Mouse (Mus musculus) testis, adult 2 months (tissue): Measurements from ENCODE around the gene Unc5cl. TPM values are rescaled to one million over a fixed set of nuclear protein-coding genes. Genes with fewer than 3 reads are reported as not detected.

Experiments used
- H3K27ac ChIP-seq: fragments of 200-500 bp; 2 replicates; pipeline ENCODE4 v1.5.1; 2012; ENCODE audit warnings: low read depth, low read length; ENCODE audit not compliant: control insufficient read depth, insufficient read depth
- H3K27me3 ChIP-seq: fragments of 200-500 bp; 2 replicates; pipeline ENCODE4 v1.6.1; 2012; ENCODE audit warnings: mild to moderate bottlenecking, low read length, moderate library complexity; ENCODE audit not compliant: control insufficient read depth, insufficient read depth
- H3K36me3 ChIP-seq: fragments of 200-500 bp; 2 replicates; pipeline ENCODE4 v1.6.1; 2012; ENCODE audit warnings: mild to moderate bottlenecking, low read length; ENCODE audit not compliant: control insufficient read depth, insufficient read depth
- H3K4me1 ChIP-seq: fragments of 200-500 bp; 2 replicates; pipeline ENCODE4 v1.6.1; 2012; ENCODE audit warnings: low read length; ENCODE audit not compliant: control insufficient read depth, insufficient read depth
- H3K4me3 ChIP-seq: fragments of 200-500 bp; 2 replicates; pipeline ENCODE4 v1.5.1; 2012; ENCODE audit warnings: low read depth, mild to moderate bottlenecking, low read length, moderate library complexity, mixed read lengths; ENCODE audit not compliant: control insufficient read depth
- CTCF ChIP-seq: fragments of 200-500 bp; IDR thresholded peaks from 2 replicates; pipeline ENCODE4 v1.5.1; 2012; ENCODE audit warnings: low read depth, mild to moderate bottlenecking, inconsistent platforms, low read length, moderate library complexity; ENCODE audit not compliant: control insufficient read depth, insufficient read depth, insufficient replicate concordance
- POLR2A ChIP-seq: fragments of 200-500 bp; IDR thresholded peaks from 2 replicates; pipeline ENCODE4 v1.6.1; 2012; ENCODE audit warnings: low read depth, mild to moderate bottlenecking, inconsistent platforms, low read length, moderate library complexity; ENCODE audit not compliant: control insufficient read depth
- polyA plus RNA-seq: library from polyadenylated mRNA; depleted of rRNA; stranded (reverse); fragments of >200 nt; gene quantifications from 2 replicates; pipeline ENCODE4 v1.2.3, GENCODE M21; 2012

Gene Unc5cl
- polyA plus RNA-seq, 1 experiment: 0.73 TPM

DNA sequence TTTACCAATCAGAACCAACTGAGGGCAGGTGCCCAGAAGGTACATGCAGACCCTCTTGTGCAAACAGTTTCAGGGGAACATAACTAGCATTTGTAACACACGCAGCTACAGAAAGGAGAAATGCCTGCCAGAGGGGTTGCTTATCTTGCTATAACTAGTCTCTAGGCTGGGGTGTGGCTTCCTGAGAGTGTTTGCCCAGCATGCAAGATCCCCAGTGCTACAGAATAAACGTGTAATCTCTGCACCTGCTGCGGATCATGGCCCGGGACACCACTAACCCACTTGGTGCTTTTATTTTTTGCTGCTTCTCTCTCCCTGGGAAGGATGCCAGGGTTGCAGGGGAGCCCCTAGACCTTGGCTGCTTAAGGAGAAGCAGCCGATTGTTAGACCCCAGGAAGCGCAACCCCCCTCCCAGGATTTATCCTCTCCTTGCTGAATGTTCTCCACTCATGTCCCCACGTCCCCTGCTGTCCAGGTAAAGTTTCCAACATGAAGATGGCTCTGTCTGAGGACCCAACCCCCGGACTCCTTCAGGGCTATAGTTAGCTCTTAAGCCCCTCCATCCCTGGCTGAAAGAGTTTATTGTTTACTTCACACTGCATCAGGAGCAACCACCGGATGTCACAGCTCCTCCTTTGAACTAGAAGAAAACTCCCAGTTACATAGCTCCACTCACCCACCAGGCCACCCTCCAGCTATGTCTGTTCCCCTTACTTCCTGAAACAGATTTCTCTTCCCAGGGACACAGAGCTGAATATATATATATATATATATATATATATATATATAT lies 28.7 kb upstream of the Unc5cl start:
- Histone ChIP-seq H3K36me3 (no peaks in the 10 kb centered on the region), H3K4me1 (peaks cover 5% of the 10 kb centered on the region; the same call in 1 of the 2 replicates), H3K27ac (no peak overlapping the region), H3K27me3 (no peaks in the 10 kb centered on the region), H3K4me3 (no peak overlapping the region)
- TF ChIP-seq CTCF (no peak), POLR2A (no peak)

DNA sequence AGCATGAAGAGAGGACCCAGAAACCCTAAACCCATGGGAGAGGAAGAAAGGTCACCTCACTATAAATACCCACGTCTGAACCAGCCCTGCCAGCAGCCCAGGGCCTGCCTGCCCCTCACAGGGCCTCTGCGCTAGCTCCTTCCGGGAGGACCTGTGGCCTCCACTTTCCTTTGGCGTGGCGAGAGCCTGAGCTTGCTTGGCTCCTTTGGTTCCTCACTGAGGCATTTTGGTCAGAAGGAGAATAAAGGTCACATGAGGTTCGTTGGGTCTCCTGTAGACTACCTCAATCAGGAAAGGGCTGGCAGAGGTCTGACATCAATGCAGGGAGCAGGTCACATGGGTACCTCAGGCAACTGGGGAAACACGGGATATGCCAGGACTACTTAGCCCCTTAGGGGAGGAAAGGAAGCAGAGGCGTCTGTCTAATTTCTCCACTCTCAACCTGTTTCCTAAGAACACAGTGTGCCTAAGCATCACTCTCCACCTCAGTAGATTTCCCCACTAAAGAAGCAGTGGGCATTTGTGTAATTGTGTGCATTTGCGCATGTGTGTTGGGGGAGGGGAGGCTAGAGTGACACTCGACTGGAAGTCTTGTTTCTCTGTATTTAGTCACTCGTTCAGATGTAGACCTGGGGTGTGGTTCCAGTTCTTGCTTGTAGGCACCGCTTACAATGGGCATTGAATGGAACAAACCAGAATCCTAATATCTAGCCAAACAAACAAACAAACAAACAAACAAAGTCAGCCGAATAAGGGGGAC lies 27.5 kb upstream of the Unc5cl start:
- TF ChIP-seq POLR2A (no peak), CTCF (no peak)
- Histone ChIP-seq H3K27me3 (no peaks in the 10 kb centered on the region), H3K4me1 (peaks cover 5% of the 10 kb centered on the region; the same call in 1 of the 2 replicates), H3K36me3 (no peaks in the 10 kb centered on the region), H3K4me3 (no peak overlapping the region), H3K27ac (no peak overlapping the region)

DNA sequence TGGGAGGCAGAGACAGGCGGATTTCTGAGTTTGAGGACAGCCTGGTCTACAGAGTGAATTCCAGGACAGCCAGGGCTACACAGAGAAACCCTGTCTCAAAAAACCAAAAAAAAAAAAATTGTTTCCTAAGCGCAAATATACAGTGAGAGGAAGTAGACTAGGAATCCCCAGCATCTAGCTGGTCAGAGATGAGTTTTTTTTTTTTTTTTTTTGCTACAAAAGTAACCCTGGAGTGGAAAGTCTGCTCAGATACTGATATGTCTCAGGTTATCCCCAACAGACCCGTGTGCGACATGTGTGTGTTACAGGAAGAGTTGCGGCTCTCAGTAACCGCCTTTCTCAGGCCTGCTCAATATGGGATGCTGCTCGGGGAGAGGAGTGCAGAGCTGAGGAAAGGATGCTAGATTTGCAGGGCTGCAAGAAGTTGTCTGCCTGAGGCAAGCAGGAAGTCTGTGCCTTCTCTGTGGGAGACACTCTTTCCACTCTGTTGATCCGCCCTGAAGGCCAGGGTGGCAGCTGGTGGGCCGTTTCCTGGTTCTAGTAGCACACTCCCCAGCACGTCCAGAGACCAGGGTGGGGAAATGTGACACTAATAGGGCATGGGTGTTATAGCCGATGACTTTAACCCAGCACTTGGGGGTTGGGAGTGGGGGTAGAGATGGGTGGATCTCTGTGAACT lies 26.7 kb upstream of the Unc5cl start:
- TF ChIP-seq POLR2A: no peak
- no peak for TF ChIP-seq CTCF
- Histone ChIP-seq H3K4me1 (peaks cover 11% of the 10 kb centered on the region), H3K27ac (no peak overlapping the region), H3K27me3 (no peaks in the 10 kb centered on the region), H3K36me3 (no peaks in the 10 kb centered on the region), H3K4me3 (no peak overlapping the region)

DNA sequence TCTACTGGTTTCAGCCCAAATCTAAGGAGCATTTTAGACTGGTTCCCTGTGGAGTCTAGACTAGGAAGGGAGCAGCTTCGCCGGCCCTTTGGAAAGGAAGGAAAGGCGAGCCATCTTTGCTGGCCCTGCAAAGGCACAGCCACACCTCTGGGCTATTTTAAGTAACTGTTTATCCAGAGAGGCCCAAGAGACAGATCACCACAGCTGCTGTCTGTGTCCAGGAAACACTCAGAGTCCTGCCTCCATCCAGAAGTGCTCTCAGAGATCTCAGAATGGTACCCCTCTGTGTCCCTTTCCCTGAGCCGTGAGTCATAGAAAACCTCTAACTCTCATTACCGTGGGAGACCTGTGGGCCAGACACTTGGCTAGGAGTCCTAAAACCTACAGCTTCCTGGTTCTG lies 24.3 kb upstream of the Unc5cl start:
- peaks cover 10% of the 10 kb centered on the region for H3K4me1 ChIP-seq
- no peak overlapping the region for H3K4me3 ChIP-seq
- H3K27ac ChIP-seq: no peak overlapping the region
- H3K36me3 ChIP-seq: no peaks in the 10 kb centered on the region
- no peaks in the 10 kb centered on the region for H3K27me3 ChIP-seq
- TF ChIP-seq CTCF: no peak

DNA sequence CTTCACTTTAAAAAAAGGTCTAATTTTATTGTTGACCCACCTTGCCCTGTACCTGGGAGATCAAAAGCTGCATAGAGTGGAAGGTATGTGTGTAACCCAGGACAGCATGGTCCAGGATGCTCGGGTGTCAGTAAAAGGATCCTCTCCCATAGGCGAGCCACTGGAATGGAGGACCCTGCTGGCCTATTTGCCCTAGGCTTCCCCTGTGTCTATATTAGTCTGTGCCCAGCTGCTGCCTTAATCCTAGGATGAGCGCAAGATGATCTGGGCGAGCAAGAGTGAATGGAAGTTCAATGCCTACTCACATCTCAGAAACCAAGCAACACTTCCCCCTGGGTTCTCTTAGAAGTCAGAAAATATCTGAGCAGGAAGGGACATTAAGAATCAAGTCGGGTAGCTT lies 23.6 kb upstream of the Unc5cl start:
- H3K4me3 ChIP-seq: no peak overlapping the region
- TF ChIP-seq POLR2A (no peak), CTCF (no peak)
- H3K36me3 ChIP-seq: no peaks in the 10 kb centered on the region
- H3K27me3 ChIP-seq: no peaks in the 10 kb centered on the region
- no peak overlapping the region for H3K27ac ChIP-seq
- peaks cover 10% of the 10 kb centered on the region for H3K4me1 ChIP-seq

DNA sequence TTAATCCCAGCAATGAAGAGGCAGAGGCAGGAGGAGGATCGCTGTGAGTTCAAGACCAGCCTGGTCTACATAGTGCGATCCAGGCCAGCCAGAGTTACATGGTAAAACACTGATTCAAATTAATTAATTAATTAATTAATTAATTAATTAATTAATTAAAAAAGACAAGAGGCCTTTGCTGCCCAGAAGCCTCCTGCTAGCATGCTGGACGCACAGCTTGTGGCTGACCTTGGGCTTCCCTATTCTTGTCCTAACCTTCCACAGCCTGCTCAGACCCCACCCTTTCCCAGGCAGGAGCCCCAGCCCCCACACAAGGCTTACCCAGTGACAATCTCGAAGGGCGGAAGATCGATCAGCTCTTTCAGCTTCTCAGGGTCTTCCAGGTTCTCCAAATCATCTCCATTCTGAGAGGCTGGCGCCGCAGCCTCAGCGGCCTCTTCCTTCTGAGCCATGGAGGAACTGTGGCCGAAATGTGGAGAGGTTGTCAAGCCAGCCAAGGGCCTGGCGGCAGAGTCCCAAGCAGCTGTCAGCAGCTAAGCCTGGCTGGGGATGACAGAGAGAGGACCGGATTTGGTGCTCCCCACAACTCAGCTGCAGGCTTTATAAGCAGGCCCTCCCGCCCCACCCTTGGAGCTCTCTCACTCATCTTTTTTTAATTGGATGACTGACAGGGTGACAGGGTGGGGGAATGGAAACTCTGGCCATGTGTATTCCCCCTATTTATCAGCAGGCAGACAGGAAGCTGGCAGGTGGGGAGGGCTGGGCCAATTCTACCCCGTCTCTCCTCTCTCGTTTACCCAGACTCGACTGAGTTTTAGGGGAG lies 22.3 kb upstream of the Unc5cl start, which contains the start of gene Apobec2:
Gene Apobec2, minus strand, starts transcription at position 773 of the 823 bp plus-strand sequence.
- H3K4me1 ChIP-seq: peaks cover 10% of the 10 kb centered on the region
- H3K4me3 ChIP-seq: peak within 1 kb of the TSS; percentile 60
- no peaks in the 10 kb centered on the region for H3K27me3 ChIP-seq
- no peak for TF ChIP-seq CTCF
- TF ChIP-seq POLR2A: no peak
- no peaks in the 10 kb centered on the region for H3K36me3 ChIP-seq
- no peak within 1 kb of the TSS for H3K27ac ChIP-seq
